Mouse (Mus musculus) layer of hippocampus, adult 11-12 months (tissue): Measurements from ENCODE around the gene Iqschfp.
A peak's percentile ranks its signal among the peaks of the same experiment; 100 is the strongest.

Experiments
- DNase-seq: peaks from one replicate; pipeline ENCODE4 v3.0.0; 2022; ENCODE audit warnings: low spot score

Iqschfp gene

GRCm38 (mm10) chr3:68527182-68527581, 635.1 kb downstream of the Iqschfp start:
- no peak for DNase-seq

GRCm38 (mm10) chr3:68531908-68532307, 639.9 kb downstream of the Iqschfp start:
- DNase-seq, result no peak

- DNase-seq, result no peak
These were observed 642.6 kb downstream of the Iqschfp start for GRCm38 (mm10) chr3:68534571-68535051.

- DNase-seq, result no peak
These were observed 643.2 kb downstream of the Iqschfp start for GRCm38 (mm10) chr3:68535160-68535728.

GRCm38 (mm10) chr3:68536071-68536470, 644.0 kb downstream of the Iqschfp start:
- no peak for DNase-seq

- no peak for DNase-seq
These were observed 649.7 kb downstream of the Iqschfp start for GRCm38 (mm10) chr3:68541688-68542087.

GRCm38 (mm10) chr3:68542944-68543501, 651.0 kb downstream of the Iqschfp start:
- DNase-seq, result peak; percentile 74

GRCm38 (mm10) chr3:68544811-68545210, 652.8 kb downstream of the Iqschfp start:
- DNase-seq, result no peak

- DNase-seq, result no peak
These were observed 653.9 kb downstream of the Iqschfp start for GRCm38 (mm10) chr3:68545898-68546297.

- no peak for DNase-seq
These were observed 663.1 kb downstream of the Iqschfp start for GRCm38 (mm10) chr3:68555087-68555662.

GRCm38 (mm10) chr3:68556891-68557290, 664.9 kb downstream of the Iqschfp start:
- no peak for DNase-seq

GRCm38 (mm10) chr3:68558744-68559143, 666.7 kb downstream of the Iqschfp start:
- DNase-seq, result no peak

- no peak for DNase-seq
These were observed 668.0 kb downstream of the Iqschfp start for GRCm38 (mm10) chr3:68560057-68560456.

GRCm38 (mm10) chr3:68562838-68563237, 670.8 kb downstream of the Iqschfp start:
- no peak for DNase-seq

GRCm38 (mm10) chr3:68563922-68564321, 671.9 kb downstream of the Iqschfp start:
- DNase-seq, result peak; percentile 74

GRCm38 (mm10) chr3:68564978-68565674, 673.1 kb downstream of the Iqschfp start:
- no peak for DNase-seq

- no peak for DNase-seq
These were observed 673.6 kb downstream of the Iqschfp start for GRCm38 (mm10) chr3:68565675-68566055.

- no peak for DNase-seq
These were observed 675.5 kb downstream of the Iqschfp start for GRCm38 (mm10) chr3:68567581-68567980.

- no peak for DNase-seq
These were observed 676.1 kb downstream of the Iqschfp start for GRCm38 (mm10) chr3:68568149-68568548.

GRCm38 (mm10) chr3:68568716-68569115, 676.7 kb downstream of the Iqschfp start:
- no peak for DNase-seq

GRCm38 (mm10) chr3:68570319-68570718, 678.3 kb downstream of the Iqschfp start:
- DNase-seq, result no peak

GRCm38 (mm10) chr3:68572249-68573225, 680.5 kb downstream of the Iqschfp start:
- DNase-seq, result peak; percentile 89
